Mouse (Mus musculus): ENCODE measurements around the gene Gm45062. TPM values are rescaled to one million over a fixed set of nuclear protein-coding genes. Genes with fewer than 3 reads are reported as not detected.

Gene Gm45062
- polyA plus RNA-seq, 1 experiment, result 0.58 TPM

DNA sequence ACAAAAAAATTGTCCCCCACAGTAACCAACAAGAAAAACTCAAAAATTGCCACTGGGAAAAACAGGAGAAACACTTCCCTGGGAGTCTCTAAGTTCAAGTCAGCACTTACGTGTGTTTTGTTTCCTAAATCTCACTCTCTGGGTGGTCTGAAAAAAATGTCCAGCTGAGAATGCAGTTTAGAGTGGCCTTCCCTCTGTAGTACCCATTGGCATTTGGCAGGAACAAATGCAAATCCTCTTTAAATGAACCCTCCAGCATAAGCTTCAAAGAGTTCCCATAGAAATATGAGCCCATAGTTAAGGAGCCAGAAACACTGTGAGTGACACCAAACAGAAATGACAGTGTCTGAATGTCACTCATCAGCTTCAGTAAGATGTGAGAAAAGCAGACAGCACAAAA lies 219.9 kb downstream of the Gm45062 start:
- H3K36me3 ChIP-seq (ENCODE audit: control insufficient read depth, insufficient read depth, low read length), result no peaks in the 10 kb centered on the region
- H3K27ac ChIP-seq (ENCODE audit: control insufficient read depth, insufficient read depth, low read length), result no peak overlapping the region
- TF ChIP-seq POLR2A (IDR thresholded peaks at IDR 0.05; ENCODE audit: control insufficient read depth, extremely low read depth, insufficient read depth, low read length, poor library complexity), result no peak
- no peak for TF ChIP-seq CTCF (IDR thresholded peaks at IDR 0.05; ENCODE audit: borderline replicate concordance, control insufficient read depth, extremely low read depth, insufficient read depth, low read length, poor library complexity)
- H3K4me3 ChIP-seq (ENCODE audit: control insufficient read depth, insufficient read depth, low read length), result no peak overlapping the region
- DNase-seq, result no peak
- H3K4me1 ChIP-seq (replicated peaks; ENCODE audit: control insufficient read depth, insufficient read depth, low read length), result peaks cover 4% of the 10 kb centered on the region
- 100% methylated on average over 1 of the region's 1 CpGs for WGBS
- no peaks in the 10 kb centered on the region for H3K27me3 ChIP-seq (ENCODE audit: control insufficient read depth, insufficient read depth, low read length)

DNA sequence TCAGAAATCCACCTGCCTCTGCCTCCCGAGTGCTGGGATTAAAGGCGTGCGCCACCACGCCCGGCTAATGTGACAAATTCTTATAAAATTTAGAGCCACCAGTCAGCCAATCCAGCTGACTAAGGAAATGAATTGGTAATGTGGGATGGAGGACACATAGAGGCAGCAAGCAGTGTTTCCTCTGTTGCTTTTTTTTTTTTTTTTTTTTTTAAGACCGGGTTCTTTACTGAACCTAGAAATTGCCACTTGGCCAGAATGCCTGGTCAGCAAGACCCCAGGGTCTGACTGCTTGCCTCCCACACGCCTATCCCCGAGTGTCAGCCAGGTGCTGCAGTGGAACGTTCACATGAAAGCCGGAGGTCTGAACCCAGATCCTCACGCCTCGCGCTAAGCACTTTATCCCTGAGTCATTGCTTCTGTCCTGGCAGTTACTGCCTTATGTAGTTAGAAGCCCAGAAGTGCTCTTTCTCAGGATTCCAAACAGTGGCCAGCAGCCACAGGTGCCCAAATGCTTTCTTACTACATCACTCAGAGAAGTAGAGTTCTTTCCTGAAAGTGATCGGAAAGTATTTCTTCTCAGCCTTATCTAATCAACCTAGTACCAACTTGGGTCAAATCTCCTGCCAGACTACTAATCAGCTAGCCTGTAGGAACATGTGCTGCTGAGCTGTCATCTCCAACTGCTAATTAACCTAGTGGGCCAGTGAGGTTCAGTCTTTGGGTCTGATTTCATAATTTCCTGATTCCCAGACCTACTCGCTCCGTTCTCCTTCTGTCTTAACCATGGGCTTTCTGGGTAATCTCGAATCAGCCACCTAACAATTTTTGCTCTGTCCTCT lies 225.4 kb downstream of the Gm45062 start:
- no peaks in the 10 kb centered on the region for H3K36me3 ChIP-seq (ENCODE audit: control insufficient read depth, insufficient read depth, low read length)
- peak overlapping the region; percentile 91 for H3K27ac ChIP-seq (ENCODE audit: control insufficient read depth, insufficient read depth, low read length)
- H3K4me3 ChIP-seq (ENCODE audit: control insufficient read depth, insufficient read depth, low read length), result no peak overlapping the region
- WGBS, result 53% methylated on average over 17 of the region's 17 CpGs
- peaks cover 29% of the 10 kb centered on the region for H3K4me1 ChIP-seq (replicated peaks; ENCODE audit: control insufficient read depth, insufficient read depth, low read length)
- TF ChIP-seq CTCF (IDR thresholded peaks at IDR 0.05; ENCODE audit: borderline replicate concordance, control insufficient read depth, extremely low read depth, insufficient read depth, low read length, poor library complexity), result no peak
- H3K27me3 ChIP-seq (ENCODE audit: control insufficient read depth, insufficient read depth, low read length), result no peaks in the 10 kb centered on the region
- peak; percentile 51 for DNase-seq

DNA sequence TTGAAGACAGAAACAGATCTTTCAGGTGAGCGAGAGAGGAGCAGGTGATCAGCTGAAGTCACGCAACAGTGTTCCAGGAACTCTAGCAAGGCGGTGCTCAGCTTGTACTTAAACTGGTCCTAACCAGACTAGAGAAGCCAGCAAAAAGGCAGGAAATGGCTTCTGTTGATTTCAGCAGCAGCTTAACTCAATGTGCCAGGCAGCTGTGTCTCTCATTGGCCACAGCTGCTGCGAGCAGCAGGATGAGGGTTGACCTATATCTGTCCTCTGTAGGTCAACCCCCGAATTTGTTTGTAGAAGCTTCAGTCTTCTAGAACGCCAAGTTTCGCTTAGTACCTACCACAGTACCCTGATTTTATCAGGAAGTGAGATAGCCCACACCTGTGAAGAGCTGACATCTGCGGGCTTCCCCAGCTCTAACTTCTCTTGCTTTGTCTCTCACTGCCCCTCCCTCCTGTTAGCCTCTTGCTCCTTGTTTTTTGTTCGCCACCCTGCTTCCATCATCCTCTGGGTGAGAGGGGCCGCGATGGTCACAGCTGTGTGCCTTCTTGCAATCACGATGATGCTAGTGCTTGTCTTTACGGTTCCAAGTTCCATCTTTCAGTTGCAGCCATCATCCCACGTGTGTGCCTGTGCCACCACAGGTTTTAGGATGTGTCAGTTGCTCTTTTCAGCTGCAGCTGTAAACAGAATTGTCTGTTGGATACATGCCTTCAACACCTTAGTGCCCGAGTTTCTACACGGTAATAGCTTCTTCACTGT lies 226.3 kb downstream of the Gm45062 start:
- TF ChIP-seq POLR2A (IDR thresholded peaks at IDR 0.05; ENCODE audit: control insufficient read depth, extremely low read depth, insufficient read depth, low read length, poor library complexity) (no peak; the same call in 1 of the 2 replicates), CTCF (IDR thresholded peaks at IDR 0.05; ENCODE audit: borderline replicate concordance, control insufficient read depth, extremely low read depth, insufficient read depth, low read length, poor library complexity) (no peak)
- H3K36me3 ChIP-seq (ENCODE audit: control insufficient read depth, insufficient read depth, low read length), result no peaks in the 10 kb centered on the region
- peak overlapping the region; percentile 100 for H3K27ac ChIP-seq (ENCODE audit: control insufficient read depth, insufficient read depth, low read length)
- 7% methylated on average over 16 of the region's 16 CpGs for WGBS
- peaks cover 34% of the 10 kb centered on the region for H3K4me1 ChIP-seq (replicated peaks; ENCODE audit: control insufficient read depth, insufficient read depth, low read length)
- peak overlapping the region; percentile 20 for H3K4me3 ChIP-seq (ENCODE audit: control insufficient read depth, insufficient read depth, low read length)
- no peaks in the 10 kb centered on the region for H3K27me3 ChIP-seq (ENCODE audit: control insufficient read depth, insufficient read depth, low read length)
- DNase-seq, result peak; percentile 83

DNA sequence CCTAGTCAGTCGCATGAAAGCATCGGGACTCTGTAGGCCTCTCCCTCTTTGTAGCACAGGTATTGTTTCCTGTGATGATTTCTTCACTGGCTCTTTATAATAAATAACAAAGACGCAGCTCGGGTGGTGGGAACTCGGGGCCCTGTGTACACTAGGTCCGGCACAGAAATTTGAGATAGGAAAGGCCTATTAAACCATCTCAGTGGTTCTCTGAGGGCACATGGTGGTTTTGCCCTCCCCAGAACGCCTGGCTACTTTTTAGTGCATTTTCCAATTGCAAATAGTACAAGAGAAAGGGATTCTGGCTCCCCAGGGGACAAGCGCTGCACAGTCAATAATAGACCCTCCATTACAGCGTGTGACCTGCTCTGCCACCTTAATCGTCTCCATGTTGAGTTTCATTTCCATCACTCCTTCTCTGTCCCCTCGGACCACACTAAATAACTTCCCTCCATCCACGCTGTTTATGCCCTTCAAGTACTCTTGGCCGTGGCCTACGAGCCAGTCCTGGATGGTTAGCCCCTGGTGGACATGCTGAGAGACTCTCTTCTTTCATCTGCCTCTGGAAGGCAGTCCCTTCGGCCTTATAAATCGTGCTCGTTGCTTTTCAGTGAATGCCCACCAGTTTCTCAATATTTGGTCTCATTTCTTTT lies 227.3 kb downstream of the Gm45062 start:
- H3K27me3 ChIP-seq (ENCODE audit: control insufficient read depth, insufficient read depth, low read length), result no peaks in the 10 kb centered on the region
- peaks cover 36% of the 10 kb centered on the region for H3K4me1 ChIP-seq (replicated peaks; ENCODE audit: control insufficient read depth, insufficient read depth, low read length)
- no peak for TF ChIP-seq CTCF (IDR thresholded peaks at IDR 0.05; ENCODE audit: borderline replicate concordance, control insufficient read depth, extremely low read depth, insufficient read depth, low read length, poor library complexity)
- TF ChIP-seq POLR2A (IDR thresholded peaks at IDR 0.05; ENCODE audit: control insufficient read depth, extremely low read depth, insufficient read depth, low read length, poor library complexity), result no peak
- no peak for DNase-seq
- H3K4me3 ChIP-seq (ENCODE audit: control insufficient read depth, insufficient read depth, low read length), result no peak overlapping the region
- 84% methylated on average over 17 of the region's 17 CpGs for WGBS
- H3K27ac ChIP-seq (ENCODE audit: control insufficient read depth, insufficient read depth, low read length), result peak overlapping the region; percentile 100
- H3K36me3 ChIP-seq (ENCODE audit: control insufficient read depth, insufficient read depth, low read length), result no peaks in the 10 kb centered on the region

DNA sequence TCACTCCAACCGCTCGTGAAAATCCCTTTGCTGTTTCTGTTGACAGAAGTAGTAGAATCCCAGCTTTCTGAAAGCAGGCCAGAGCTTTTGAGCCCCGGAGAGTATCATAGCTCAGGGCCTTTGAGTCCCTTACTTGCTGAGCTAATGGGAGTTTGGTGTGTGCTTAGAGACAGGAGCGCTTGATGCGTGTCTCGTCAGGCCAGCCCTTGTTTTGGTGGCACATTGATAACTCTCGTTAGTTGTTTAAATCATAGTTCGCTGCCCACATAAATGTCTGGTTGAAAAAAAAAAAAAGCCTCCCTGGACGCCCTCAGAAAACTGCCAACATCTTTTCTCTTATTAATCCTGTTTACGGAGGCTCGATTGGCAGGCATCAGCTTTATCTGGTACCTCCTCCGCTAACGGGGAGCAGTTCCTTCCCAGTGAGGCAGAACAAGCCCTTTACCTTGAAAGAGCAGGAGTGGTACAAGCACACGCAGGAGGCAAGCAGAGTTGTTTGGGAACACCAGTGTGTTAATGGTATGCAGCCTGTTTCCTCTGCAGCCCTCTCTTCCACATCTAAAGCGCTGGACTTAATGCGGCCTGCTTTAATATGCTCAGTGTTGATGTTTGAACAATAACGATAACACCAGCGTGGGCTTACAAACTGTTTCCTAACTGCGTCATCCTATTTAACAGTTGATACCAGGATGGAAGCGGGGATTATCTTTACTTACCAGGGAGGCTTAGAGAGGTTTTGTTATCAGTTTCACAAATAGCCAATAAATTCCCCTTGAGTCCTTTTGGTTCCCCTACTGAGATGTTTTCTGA lies 228.0 kb downstream of the Gm45062 start:
- 96% methylated on average over 20 of the region's 20 CpGs for WGBS
- peaks cover 34% of the 10 kb centered on the region for H3K4me1 ChIP-seq (replicated peaks; ENCODE audit: control insufficient read depth, insufficient read depth, low read length)
- no peaks in the 10 kb centered on the region for H3K36me3 ChIP-seq (ENCODE audit: control insufficient read depth, insufficient read depth, low read length)
- no peak for DNase-seq
- no peak for TF ChIP-seq POLR2A (IDR thresholded peaks at IDR 0.05; ENCODE audit: control insufficient read depth, extremely low read depth, insufficient read depth, low read length, poor library complexity)
- TF ChIP-seq CTCF (IDR thresholded peaks at IDR 0.05; ENCODE audit: borderline replicate concordance, control insufficient read depth, extremely low read depth, insufficient read depth, low read length, poor library complexity), result no peak
- no peaks in the 10 kb centered on the region for H3K27me3 ChIP-seq (ENCODE audit: control insufficient read depth, insufficient read depth, low read length)
- H3K4me3 ChIP-seq (ENCODE audit: control insufficient read depth, insufficient read depth, low read length), result no peak overlapping the region
- peak overlapping the region; percentile 100 for H3K27ac ChIP-seq (ENCODE audit: control insufficient read depth, insufficient read depth, low read length)

DNA sequence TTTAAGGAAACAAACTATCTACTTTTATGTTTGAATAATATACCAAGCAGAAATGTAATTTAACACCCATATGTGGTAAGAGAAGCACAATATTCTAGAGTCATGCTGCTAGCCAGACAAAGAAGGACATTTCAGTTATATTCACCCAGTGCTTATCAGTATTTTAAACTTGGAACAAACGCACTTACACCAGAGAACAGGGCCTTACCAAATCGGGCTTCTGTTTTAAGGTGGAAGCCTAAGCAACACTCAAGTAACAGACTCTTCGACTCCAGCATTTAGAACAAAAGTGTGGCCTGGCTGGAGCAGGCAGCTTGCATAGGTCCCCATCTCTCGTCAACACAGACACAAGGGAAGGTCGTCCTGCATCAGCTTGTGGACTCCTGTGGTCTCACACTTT lies 229.0 kb downstream of the Gm45062 start:
- TF ChIP-seq CTCF (IDR thresholded peaks at IDR 0.05; ENCODE audit: borderline replicate concordance, control insufficient read depth, extremely low read depth, insufficient read depth, low read length, poor library complexity) (no peak), POLR2A (IDR thresholded peaks at IDR 0.05; ENCODE audit: control insufficient read depth, extremely low read depth, insufficient read depth, low read length, poor library complexity) (no peak)
- Histone ChIP-seq H3K4me1 (replicated peaks; ENCODE audit: control insufficient read depth, insufficient read depth, low read length) (peaks cover 37% of the 10 kb centered on the region), H3K27me3 (ENCODE audit: control insufficient read depth, insufficient read depth, low read length) (no peaks in the 10 kb centered on the region), H3K4me3 (ENCODE audit: control insufficient read depth, insufficient read depth, low read length) (no peak overlapping the region), H3K36me3 (ENCODE audit: control insufficient read depth, insufficient read depth, low read length) (no peaks in the 10 kb centered on the region), H3K27ac (ENCODE audit: control insufficient read depth, insufficient read depth, low read length) (peak overlapping the region; percentile 6)
- WGBS, result 77% methylated on average over 5 of the region's 5 CpGs
- no peak for DNase-seq

Data from thymus, adult 2 months (tissue).